Comparison of ENCODE assay signal across 8 mouse cellular contexts in genomic region chr10:53581087-53581486, GRCm38 (mm10). TPM values are rescaled to one million over a fixed set of nuclear protein-coding genes. Genes with fewer than 3 reads are reported as not detected.
A peak's percentile ranks its signal among the peaks of the same experiment; 100 is the strongest.
DNase-seq lines count a peak whose midpoint lies in the region; ATAC-seq lines count a peak whose summit lies in the region.

No protein-coding gene starts in this region.

- H3K9ac ChIP-seq in intestine, embryonic 15.5 days: peak overlapping the region; percentile 34; the same call in 1 of the 2 replicates
- H3K9ac ChIP-seq in neural tube, embryonic 14.5 days (replicated peaks; ENCODE audit: low read depth, low read length): no peak overlapping the region

- H3K27ac ChIP-seq in intestine, embryonic 15.5 days: peak overlapping the region; percentile 58; the same call in 1 of the 2 replicates
- H3K27ac ChIP-seq in neural tube, embryonic 14.5 days (ENCODE audit: low read depth, low read length): no peak overlapping the region

- ATAC-seq in intestine, embryonic 15.5 days: no peak; the same call in none of the 2 replicates
- ATAC-seq in neural tube, embryonic 14.5 days (ENCODE audit: low read depth): peak; percentile 59

- H3K27me3 ChIP-seq in intestine, embryonic 15.5 days (replicated peaks): no peaks in the 10 kb centered on the region
- H3K27me3 ChIP-seq in neural tube, embryonic 14.5 days (ENCODE audit: control insufficient read depth, insufficient read depth, low read length): no peaks in the 10 kb centered on the region

- peaks cover 6% of the 10 kb centered on the region; the same call in 1 of the 2 replicates for H3K4me1 ChIP-seq in intestine, embryonic 15.5 days (replicated peaks)
- H3K4me1 ChIP-seq in neural tube, embryonic 14.5 days (ENCODE audit: control insufficient read depth, insufficient read depth, low read length): no peaks in the 10 kb centered on the region

- peak overlapping the region; percentile 40 for H3K4me3 ChIP-seq in intestine, embryonic 15.5 days (replicated peaks)
- H3K4me3 ChIP-seq in neural tube, embryonic 14.5 days (ENCODE audit: low read depth, low read length): peak overlapping the region; percentile 16; the same call in 1 of the 2 replicates

- intact Hi-C loops in left cerebral cortex, postnatal 4 days (cut with DNase I): no loop called here
- intact Hi-C loops in left cerebral cortex, postnatal 36 days (cut with DNase I): no loop called here

- peak overlapping the region; percentile 89 for H3K4me2 ChIP-seq in intestine, embryonic 15.5 days (replicated peaks)
- H3K4me2 ChIP-seq in neural tube, embryonic 14.5 days (ENCODE audit: low read depth, low read length): peak overlapping the region; percentile 51

- peak; percentile 7 to 29 for DNase-seq in adrenal gland, adult (ENCODE audit: inconsistent age in 2 of 2, low spot score in 1 of 2)
- DNase-seq in adrenal gland, adult 8-10 months: no peak
- peak; percentile 5 for DNase-seq in left cerebral cortex, postnatal 4 days
- DNase-seq in left cerebral cortex, postnatal 36 days (ENCODE audit: low spot score in 2 of 2): no peak
- no peak for DNase-seq in gastrocnemius, adult 8-10 months (ENCODE audit: low spot score in 2 of 2)
- DNase-seq in adrenal gland, adult 2 months: no peak

- no peaks in the 10 kb centered on the region for H3K36me3 ChIP-seq in intestine, embryonic 15.5 days
- no peaks in the 10 kb centered on the region for H3K36me3 ChIP-seq in neural tube, embryonic 14.5 days (ENCODE audit: control insufficient read depth, insufficient read depth, low read length)

- WGBS in intestine, embryonic 15.5 days: 20% methylated on average over 7 of the region's 12 CpGs
- 43% methylated on average over 10 of the region's 12 CpGs for WGBS in neural tube, embryonic 14.5 days

- no peaks in the 10 kb centered on the region for H3K9me3 ChIP-seq in intestine, embryonic 15.5 days
- no peaks in the 10 kb centered on the region for H3K9me3 ChIP-seq in neural tube, embryonic 14.5 days (ENCODE audit: control insufficient read depth, low read length)

RNA-seq across cellular contexts. Expression of gene Asf1a, which starts 15.5 kb away (rescaled TPM):
- 10 to 100 TPM; 27.7 to 33.4 (median 31.0) TPM for total RNA-seq in adrenal gland, adult 8-10 months (2022)
- total RNA-seq in left cerebral cortex, postnatal 4 days (2021): 10 to 100 TPM; 30.2 to 31.6 TPM
- 10 to 100 TPM; 16.6 to 21.6 TPM for total RNA-seq in left cerebral cortex, postnatal 36 days (2021)
- polyA plus RNA-seq in intestine, embryonic 15.5 days (2015; fragmentation: Nextera tagmentation; extraction: Ambion mirVana): 79.3 and 97.2 TPM in 2 replicates
- polyA plus RNA-seq in neural tube, embryonic 14.5 days (2014; fragmentation: Nextera tagmentation; extraction: Ambion mirVana): 67.6 and 79.3 TPM in 2 replicates
- 10 to 100 TPM; 20.6 to 25.1 (median 24.6) TPM for total RNA-seq in gastrocnemius, adult 8-10 months (2022)
- total RNA-seq in adrenal gland, adult 2 months (2021): 10 to 100 TPM; 26.4 to 36.6 TPM
- 1.8 TPM in 2 replicates for polyA plus RNA-seq in adrenal gland, adult 2 months (2012; rRNA removed)

RNA-seq across cellular contexts. Expression of gene Mcm9, which starts 49.2 kb away (rescaled TPM):
- 10 to 100 TPM; 10.3 to 16.2 (median 13.9) TPM for total RNA-seq in adrenal gland, adult 8-10 months (2022)
- 1 to 10 TPM; 6.1 to 6.9 TPM for total RNA-seq in left cerebral cortex, postnatal 4 days (2021)
- total RNA-seq in left cerebral cortex, postnatal 36 days (2021): 1 to 10 TPM; 5.8 to 6.3 TPM
- polyA plus RNA-seq in intestine, embryonic 15.5 days (2015; fragmentation: Nextera tagmentation; extraction: Ambion mirVana): 7.4 and 8.3 TPM in 2 replicates
- polyA plus RNA-seq in neural tube, embryonic 14.5 days (2014; fragmentation: Nextera tagmentation; extraction: Ambion mirVana): 8.0 and 8.5 TPM in 2 replicates
- total RNA-seq in gastrocnemius, adult 8-10 months (2022): 1 to 10 TPM in 3 of 4 experiments, under 1 TPM in 1; 0.73 to 3.5 (median 1.3) TPM
- 1 to 10 TPM; 8.9 to 9.1 TPM for total RNA-seq in adrenal gland, adult 2 months (2021)
- 2.2 and 3.1 TPM in 2 replicates for polyA plus RNA-seq in adrenal gland, adult 2 months (2012; rRNA removed)

Comparison
In these comparisons a context has a peak if more than half of its experiments do, and no peak if none do; other contexts are left out.
1. DNase-seq: peak in adrenal gland, adult (2 of 2) and left cerebral cortex, postnatal 4 days (single experiment); none in adrenal gland, adult 8-10 months (single experiment), left cerebral cortex, postnatal 36 days (0 of 2), gastrocnemius, adult 8-10 months (0 of 2) and adrenal gland, adult 2 months (single experiment).